Mouse (Mus musculus) gastrocnemius, postnatal 14 days (tissue): Measurements from ENCODE around the gene Ube2c. TPM values are rescaled to one million over a fixed set of nuclear protein-coding genes. Genes with fewer than 3 reads are reported as not detected.

Experiments
- DNase-seq: peaks from one replicate; pipeline ENCODE4 v3.0.0; 2021; ENCODE audit warnings: mixed read lengths
- intact Hi-C: fragments of 180-260 bp; cut with DNase I; formaldehyde crosslinking; loops from one replicate; pipeline ENCODE4 v1.15.1; 2025; ENCODE audit warnings: low total_unique reads
- total RNA-seq, 2 experiments: library from RNA; stranded (reverse); gene quantifications; 2 replicates each; pipeline ENCODE4 v1.2.3; 2021

Ube2c gene
- total RNA-seq, 2 experiments from 2014 or later = 6.9 to 8.1 TPM

DNA sequence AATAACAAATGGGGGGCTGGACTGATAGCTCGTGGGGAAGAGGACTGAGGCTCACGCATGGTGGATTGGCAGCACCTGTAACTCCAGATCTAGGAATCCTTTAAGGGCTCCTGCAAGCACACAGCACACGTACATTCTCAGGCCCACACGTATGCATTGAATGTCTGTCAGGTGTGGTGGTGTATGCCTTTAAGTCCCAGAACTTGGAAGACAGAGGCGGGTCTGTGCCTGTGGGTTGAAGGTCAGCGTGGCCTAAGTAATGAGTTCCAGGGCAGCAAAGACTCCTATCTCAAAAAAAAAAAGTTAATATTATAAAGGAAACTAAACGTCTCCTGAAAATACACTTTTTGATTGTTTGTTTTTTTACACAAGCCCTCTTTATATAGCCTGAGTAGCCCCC is 36.9 kb downstream of the Ube2c start:
- intact Hi-C loops = no loop called here
- no peak for DNase-seq

DNA sequence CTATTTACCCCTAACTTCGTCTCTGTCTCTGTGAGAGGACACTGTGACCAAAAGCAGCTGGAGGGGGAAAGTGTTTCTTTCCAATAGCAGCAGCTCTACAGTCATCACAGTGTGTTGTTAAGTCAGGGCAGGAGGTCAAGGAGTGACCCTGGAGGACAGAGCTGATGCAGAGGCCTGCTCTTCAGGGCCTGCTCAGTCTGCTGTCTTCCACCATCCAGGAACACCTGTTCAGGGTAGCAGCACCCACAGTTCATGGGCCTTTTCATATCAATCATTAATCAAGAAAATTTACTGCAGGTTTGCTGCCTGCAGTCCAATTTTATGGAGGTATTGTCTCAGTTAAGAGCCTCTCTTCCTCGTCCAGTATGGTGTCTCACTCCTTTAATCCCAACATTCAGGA is 43.9 kb downstream of the Ube2c start:
- intact Hi-C loops = no loop called here
- no peak for DNase-seq

DNA sequence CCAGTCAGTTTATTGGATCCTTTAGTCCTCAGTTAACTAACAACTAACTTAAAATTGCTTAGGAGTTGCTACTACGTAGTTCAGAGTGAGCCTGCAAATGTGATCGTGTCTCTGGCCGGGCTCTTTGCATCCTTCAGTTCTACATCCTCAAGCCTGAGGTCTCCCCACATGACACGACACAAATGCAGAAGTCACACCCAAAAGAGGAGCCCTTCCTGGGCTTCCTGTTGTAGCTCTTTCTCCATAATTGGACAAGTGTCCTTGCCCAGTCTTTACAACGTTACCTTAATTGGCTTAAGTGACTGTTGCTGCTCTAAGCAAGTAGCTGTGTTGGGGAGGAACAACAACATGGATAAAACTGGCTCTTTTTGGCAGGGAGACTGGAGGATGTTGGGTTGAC is 45.6 kb downstream of the Ube2c start:
- intact Hi-C loops = no loop called here
- no peak for DNase-seq

DNA sequence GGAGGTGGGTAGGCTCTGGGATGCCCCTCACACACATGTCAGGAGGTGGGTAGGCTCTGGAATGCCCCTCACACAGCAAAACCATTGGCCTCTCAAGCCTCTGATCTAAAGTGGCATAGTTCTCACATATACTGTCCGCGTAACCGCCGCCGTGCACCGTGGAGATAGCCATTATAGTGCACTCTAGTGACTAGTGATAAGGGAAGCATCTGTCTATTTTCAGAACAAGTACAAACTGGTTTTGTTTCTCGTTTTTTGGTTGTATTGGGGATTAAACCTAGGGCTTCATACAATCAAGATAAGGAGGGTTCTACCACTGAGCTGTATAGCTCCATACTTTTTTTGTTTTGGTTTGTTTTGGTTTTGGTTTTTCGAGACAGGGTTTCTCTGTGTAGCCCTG is 46.1 kb downstream of the Ube2c start:
- no peak for DNase-seq

DNA sequence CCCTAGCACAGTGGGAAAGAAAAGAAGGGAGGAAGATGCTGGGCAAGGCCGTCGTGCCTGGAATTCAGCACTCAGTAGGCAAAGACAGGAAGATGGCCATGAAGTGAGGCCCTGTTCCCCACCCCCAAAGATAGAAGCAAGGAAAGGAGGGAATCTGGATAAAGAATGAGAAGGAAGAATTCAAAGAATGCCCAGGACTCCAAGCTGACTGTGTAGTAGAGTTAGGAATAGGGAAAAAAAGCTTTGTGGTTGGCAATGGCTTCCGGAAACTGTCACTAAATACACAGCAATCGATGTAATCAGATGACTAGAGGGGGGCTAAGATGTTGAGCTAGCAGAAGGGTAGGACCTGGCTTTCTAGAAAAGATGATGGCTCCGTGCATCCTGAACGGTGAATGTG is 47.5 kb downstream of the Ube2c start:
- DNase-seq = no peak
- intact Hi-C loops = no loop called here

More for the DNA sequence above, 46.1 kb downstream of the Ube2c start:
- intact Hi-C loops = no loop called here

DNA sequence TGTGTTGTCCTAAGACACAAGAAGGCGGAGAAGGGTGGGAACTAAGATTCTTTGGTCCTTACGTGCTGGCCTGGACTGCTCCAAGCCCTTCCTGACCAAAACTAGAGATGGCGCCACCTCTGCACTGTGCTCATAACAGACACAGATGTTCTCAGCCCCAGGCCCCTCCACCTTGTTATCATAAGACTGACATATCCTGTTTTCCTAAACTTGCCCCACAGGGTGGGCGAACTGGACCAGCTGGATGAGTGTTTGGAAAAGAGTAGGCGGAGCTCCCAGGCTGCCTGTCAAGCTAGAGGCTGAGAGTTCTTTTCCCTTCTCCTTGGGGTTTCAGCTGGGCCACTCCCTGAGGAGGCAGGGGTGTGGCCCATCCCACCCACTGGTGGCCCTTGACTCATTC is 48.0 kb downstream of the Ube2c start:
- no peak for DNase-seq
- intact Hi-C loops = no loop called here

DNA sequence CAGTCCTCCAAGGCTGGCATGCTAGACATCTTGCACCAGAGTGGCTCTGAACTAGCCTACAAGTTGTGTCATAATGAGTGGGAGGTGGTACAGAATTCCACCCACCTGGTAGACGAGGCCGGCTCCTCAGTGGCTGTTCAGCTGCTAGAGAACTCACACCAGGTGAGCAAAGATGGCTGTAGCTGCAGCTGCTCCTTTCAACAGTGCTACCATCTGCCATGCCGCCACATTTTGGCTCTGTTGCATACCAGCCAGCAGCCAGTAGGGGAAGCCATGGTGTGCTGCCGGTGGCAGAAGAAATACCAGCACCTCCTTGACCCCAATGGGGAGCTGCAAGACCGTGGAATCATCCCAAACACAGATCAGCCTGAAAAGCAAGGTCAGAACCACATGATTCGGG is 51.4 kb downstream of the Ube2c start:
- intact Hi-C loops = no loop called here
- DNase-seq = no peak

DNA sequence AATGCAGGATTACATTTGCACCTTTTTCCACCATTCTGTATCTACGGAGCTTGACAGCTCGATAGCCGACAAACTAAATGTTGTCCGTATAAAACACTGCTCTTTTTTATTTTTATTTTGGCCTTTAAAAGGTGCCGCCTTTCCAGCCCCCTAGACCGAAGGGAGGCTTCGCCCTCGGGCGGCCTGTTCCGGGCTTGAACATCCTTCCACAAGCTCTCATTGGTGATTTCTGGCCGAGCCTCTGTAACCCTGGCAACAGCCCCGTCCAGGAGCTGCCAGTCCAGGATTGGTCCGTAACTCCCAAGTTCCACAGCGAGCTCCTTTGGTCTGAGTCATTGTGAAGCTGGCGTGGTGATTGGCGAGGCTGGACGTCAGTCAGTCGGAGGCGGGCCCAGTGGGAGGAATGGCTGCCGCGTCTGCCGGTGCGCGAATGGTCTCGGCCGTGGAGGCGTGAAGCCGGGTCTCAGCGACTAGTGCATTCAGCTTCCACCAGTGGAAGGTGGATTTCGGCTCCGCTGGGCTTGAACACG is 53.0 kb downstream of the Ube2c start, which contains the start of gene Zswim1:
TSS of gene Zswim1 (plus strand) at position 51 of the 530 bp plus-strand sequence.
- intact Hi-C loops = no loop called here
- DNase-seq = peak; percentile 98

DNA sequence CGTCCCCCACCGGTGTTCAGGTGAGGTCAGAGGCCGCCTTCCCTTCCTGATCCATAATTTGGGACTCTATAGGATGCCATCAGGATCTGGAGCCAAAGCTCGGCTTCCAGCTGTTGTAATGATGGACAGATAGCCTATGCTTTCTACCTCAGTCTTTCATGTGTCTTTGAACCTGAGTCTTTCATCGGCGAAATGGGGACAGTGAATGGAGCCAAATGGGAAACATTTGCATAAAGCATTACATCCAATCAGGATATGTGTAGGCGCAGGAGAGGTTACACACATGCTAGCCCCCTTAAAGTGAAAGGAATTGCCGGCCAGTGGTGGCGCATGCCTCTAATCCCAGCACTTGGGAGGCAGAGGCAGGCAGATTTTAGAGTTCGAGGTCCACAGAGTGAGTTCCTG is 53.5 kb downstream of the Ube2c start:
- DNase-seq = no peak
- intact Hi-C loops = no loop called here

DNA sequence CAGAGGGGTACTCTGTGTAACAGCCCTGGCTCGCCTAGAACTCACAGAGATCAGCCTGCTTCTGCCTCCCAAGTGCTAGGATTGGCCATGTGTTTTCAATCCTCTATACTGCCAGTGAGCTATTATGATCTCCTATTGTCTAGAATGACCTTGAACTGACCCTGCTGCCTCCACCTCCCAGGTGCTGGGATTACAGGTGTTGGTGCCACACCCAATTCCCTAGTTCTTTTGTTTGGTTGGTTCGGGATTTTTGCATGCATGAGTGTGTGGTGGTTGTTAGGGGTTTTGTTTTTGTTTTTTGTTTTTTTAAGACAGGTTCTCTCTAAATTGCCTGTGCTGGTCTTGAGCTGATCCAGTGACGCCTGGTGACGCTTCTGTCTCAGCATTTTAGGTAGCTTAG is 54.3 kb downstream of the Ube2c start:
- DNase-seq = no peak
- intact Hi-C loops = no loop called here

DNA sequence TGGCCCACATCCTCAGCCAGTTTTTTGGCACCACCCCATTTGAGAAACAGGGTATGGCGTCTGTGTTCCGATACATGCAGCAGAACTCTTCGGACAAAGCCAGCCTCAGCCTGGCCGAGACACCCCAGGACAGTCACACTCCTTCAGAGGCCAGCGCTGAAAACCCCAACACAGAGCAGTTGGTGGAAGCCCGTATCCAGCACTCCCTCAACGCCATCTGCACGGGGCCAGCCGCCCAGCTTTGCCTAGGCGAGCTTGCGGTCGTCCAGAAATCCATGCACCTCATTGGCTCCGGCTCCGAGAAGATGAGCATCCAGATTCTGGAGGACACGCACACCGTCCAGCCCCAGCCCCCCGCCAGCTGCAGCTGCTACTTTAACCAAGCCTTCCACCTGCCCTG is 55.8 kb downstream of the Ube2c start:
- intact Hi-C loops = no loop called here
- DNase-seq = no peak

DNA sequence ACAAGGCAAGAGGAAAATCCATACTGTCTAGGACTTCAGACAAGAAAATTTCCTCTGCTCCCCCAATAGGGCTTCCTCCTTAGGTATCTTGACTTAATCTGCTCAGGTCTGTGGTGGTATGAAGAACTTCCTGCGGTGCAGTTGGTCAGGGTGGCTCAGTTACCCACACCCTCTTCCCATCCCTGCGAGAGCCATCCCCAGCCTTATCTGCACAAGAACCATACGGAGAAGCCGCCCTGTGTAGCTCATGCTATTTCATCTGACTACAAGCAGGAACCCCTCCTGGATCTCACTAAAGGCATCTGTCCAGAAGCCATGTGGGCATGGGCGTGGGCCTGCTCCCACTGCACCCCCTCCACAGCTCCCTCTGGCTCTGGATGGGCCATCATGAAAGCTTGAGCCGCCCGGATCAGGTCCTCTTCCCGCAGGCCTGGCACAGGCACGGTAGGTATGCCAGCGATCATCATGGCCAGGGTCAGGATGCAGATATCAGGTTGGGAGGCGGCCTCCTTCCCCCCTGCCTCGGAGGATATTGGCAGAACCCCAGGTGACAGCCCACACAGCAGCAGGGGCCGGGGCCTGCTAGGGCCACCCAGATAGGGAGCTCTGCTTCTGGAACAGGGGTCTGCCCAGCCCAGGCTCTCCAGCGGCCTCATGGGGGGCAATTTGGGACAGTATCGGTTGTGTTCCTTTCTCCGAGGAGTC is 57.6 kb downstream of the Ube2c start:
- intact Hi-C loops = no loop called here
- DNase-seq = no peak

Other genes with a start within 250 kb of the Ube2c start
- gene Wfdc2, start 207.5 kb upstream of the Ube2c start, total RNA-seq = not detected
- gene Spint3, start 196.4 kb upstream of the Ube2c start, total RNA-seq = not detected
- not detected for gene Wfdc6a, start 184.5 kb upstream of the Ube2c start, total RNA-seq
- not detected for gene Eppin, start 176.3 kb upstream of the Ube2c start, total RNA-seq
- not detected for gene Wfdc6b, start 156.4 kb upstream of the Ube2c start, total RNA-seq
- gene Wfdc8, start 156.3 kb upstream of the Ube2c start, total RNA-seq = not detected
- gene Wfdc16, start 131.1 kb upstream of the Ube2c start, total RNA-seq = not detected
- gene Wfdc10, start 113.9 kb upstream of the Ube2c start, total RNA-seq = not detected
- gene Wfdc9, start 113.3 kb upstream of the Ube2c start, total RNA-seq = not detected
- not detected for gene Wfdc11, start 95.8 kb upstream of the Ube2c start, total RNA-seq
- not detected for gene Wfdc13, start 84.8 kb upstream of the Ube2c start, total RNA-seq
- gene Spint4, start 71.4 kb upstream of the Ube2c start, total RNA-seq = not detected
- not detected for gene Spint5, start 54.6 kb upstream of the Ube2c start, total RNA-seq
- gene Wfdc3, start 24.0 kb upstream of the Ube2c start, total RNA-seq = not detected
- gene Dnttip1, start 23.9 kb upstream of the Ube2c start, total RNA-seq = 10 to 100 TPM; 23.4 to 26.6 TPM
- over 10,000 TPM; 14,912 to 15,737 TPM for gene Tnnc2, start 10.1 kb downstream of the Ube2c start, total RNA-seq
- 10 to 100 TPM; 18.0 to 18.7 TPM for gene Snx21, start 15.9 kb downstream of the Ube2c start, total RNA-seq
- gene Acot8, start 35.0 kb downstream of the Ube2c start, total RNA-seq = 1 to 10 TPM; 9.0 to 9.7 TPM
- 1 to 10 TPM; 1.1 to 1.2 TPM for gene Zswim3, start 35.2 kb downstream of the Ube2c start, total RNA-seq
- 1 to 10 TPM; 3.3 to 4.6 TPM for gene Zswim1, start 52.8 kb downstream of the Ube2c start, total RNA-seq
- under 1 TPM in 1 of 2 experiments, not detected in 1; 0.49 TPM for gene Spata25, start 58.6 kb downstream of the Ube2c start, total RNA-seq
- gene Ctsa, start 63.0 kb downstream of the Ube2c start, total RNA-seq = 10 to 100 TPM; 51.4 to 55.2 TPM
- gene Neurl2, start 63.6 kb downstream of the Ube2c start, total RNA-seq = 10 to 100 TPM; 44.8 to 49.4 TPM
- gene Pltp, start 87.8 kb downstream of the Ube2c start, total RNA-seq = 10 to 100 TPM; 19.9 to 22.8 TPM
- 10 to 100 TPM; 22.2 to 26.6 TPM for gene Pcif1, start 109.4 kb downstream of the Ube2c start, total RNA-seq
- 1 to 10 TPM; 8.4 TPM for gene Zfp335, start 141.9 kb downstream of the Ube2c start, total RNA-seq
- 1 to 10 TPM in 1 of 2 experiments, under 1 TPM in 1; 0.95 to 1.2 TPM for gene Mmp9, start 170.9 kb downstream of the Ube2c start, total RNA-seq
- gene Slc12a5, start 190.9 kb downstream of the Ube2c start, total RNA-seq = 1 to 10 TPM in 1 of 2 experiments, under 1 TPM in 1; 0.55 to 1.0 TPM